Mouse (Mus musculus) embryo, embryonic 11 days (tissue): ENCODE measurements at regions not wholly inside any gene's neighbourhood (a gene's known extent, or its start where the extent isn't known, plus 50 kb on each side); places are given as distances from the start of the nearest gene placed in this dataset.

Experiments used
- DNase-seq: peaks from one replicate; pipeline ENCODE4 v3.0.0-alpha.2; 2015

GRCm38 (mm10) chr5:41994307-41994706 lies 73.5 kb upstream of the Gm16223 start:
- DNase-seq: no peak

GRCm38 (mm10) chr5:41983556-41983955 lies 84.2 kb upstream of the Gm16223 start:
- no peak for DNase-seq

- no peak for DNase-seq
These were observed 92.2 kb upstream of the Gm16223 start for GRCm38 (mm10) chr5:41975535-41975934.

GRCm38 (mm10) chr5:41971201-41971600 lies 96.6 kb upstream of the Gm16223 start:
- peak; percentile 11 for DNase-seq

- DNase-seq: no peak
These were observed 100.8 kb upstream of the Gm16223 start for GRCm38 (mm10) chr5:41966958-41967357.

- no peak for DNase-seq
These were observed 103.1 kb upstream of the Bod1l start for GRCm38 (mm10) chr5:41947114-41947640.

- no peak for DNase-seq
These were observed 99.3 kb upstream of the Bod1l start for GRCm38 (mm10) chr5:41943399-41943798.

- DNase-seq: no peak
These were observed 98.0 kb upstream of the Bod1l start for GRCm38 (mm10) chr5:41942131-41942530.

- no peak for DNase-seq
These were observed 97.1 kb upstream of the Bod1l start for GRCm38 (mm10) chr5:41941216-41941615.

GRCm38 (mm10) chr5:41939736-41940135 lies 95.6 kb upstream of the Bod1l start:
- DNase-seq: no peak

GRCm38 (mm10) chr5:41910053-41910452 lies 65.9 kb upstream of the Bod1l start:
- no peak for DNase-seq

GRCm38 (mm10) chr5:41907749-41908148 lies 63.6 kb upstream of the Bod1l start:
- DNase-seq: no peak

- no peak for DNase-seq
These were observed 60.4 kb upstream of the Bod1l start for GRCm38 (mm10) chr5:41904512-41904911.

GRCm38 (mm10) chr5:41899237-41899636 lies 55.1 kb upstream of the Bod1l start:
- DNase-seq: no peak

- no peak for DNase-seq
These were observed 54.6 kb upstream of the Bod1l start for GRCm38 (mm10) chr5:41898748-41899147.
